Mouse (Mus musculus) adrenal gland, adult 18-20 months (tissue): Measurements from ENCODE around the gene Car5a. TPM values are rescaled to one million over a fixed set of nuclear protein-coding genes. Genes with fewer than 3 reads are reported as not detected.

Experiments
- DNase-seq, 2 experiments: peaks; one replicate each; pipeline ENCODE4 v3.0.0; 2021 to 2022; ENCODE audit warnings: low spot score in 2 of 2
- total RNA-seq, 2 experiments: library from RNA; stranded (reverse); gene quantifications; 1 replicate in 1 of 2; 2 replicates in 1 of 2; pipeline ENCODE4 v1.2.3; 2021

The Car5a gene
- total RNA-seq, 2 experiments from 2014 or later: not detected

DNA sequence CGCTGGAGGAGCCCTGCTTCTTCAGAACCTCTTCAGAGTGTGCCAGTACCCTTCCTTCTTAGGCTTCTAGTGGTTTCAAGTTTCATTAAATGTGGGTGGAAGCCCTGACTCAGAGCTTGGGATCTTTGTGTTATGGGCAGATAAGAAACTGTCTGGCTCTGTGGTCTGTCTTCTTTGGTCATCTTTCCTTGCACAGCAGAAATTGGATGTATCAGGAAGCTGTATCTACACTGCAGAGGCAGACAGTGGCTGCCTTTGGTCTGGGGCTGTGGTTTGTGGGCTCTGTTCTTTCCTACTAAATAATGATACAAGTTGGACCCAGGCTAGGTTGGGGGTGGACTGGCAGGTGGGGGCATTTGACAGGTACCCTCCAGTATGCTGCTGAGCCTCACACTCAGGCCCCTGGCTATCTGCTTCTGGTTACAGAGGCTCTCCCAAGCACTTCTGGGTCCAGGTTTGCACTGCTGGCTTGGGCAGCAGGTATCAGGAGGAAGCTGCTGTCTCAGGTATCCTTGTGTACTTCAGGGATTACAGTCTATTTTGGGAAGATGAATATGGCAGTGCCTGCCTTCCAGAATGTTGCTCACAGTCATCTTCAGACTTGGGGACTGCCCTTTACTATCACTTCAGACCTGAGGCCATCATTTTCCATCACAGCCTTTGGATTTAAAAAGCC lies 11.3 kb upstream of the Car5a start:
- no peak for DNase-seq

DNA sequence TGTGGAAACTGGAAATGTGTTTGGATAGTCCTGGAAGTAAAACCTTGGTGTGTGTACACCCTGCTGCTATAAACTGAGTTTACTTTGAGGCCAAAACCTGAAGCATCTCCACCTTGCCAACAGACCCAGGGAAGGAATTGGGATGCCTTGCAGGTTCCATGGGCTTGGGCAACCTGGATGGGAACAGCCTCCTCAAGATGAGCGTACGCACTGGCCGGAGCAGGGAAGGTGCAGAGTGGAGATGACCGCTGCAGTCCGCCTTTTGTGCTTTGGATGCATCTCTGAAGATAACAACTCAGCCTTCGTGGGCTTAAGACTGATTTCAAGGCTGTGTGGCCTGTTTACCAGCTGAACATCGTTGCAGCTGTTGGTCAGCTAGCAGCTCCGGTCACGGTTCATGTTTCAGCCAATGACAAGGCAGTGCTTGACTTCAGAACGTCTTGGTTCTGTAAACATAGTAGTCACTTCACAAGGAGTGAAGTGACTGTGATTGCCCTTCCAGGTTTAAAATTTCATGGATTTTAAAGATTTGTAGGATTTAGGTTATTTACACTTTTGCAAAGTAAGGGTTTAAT lies 10.4 kb upstream of the Car5a start:
- DNase-seq: no peak

DNA sequence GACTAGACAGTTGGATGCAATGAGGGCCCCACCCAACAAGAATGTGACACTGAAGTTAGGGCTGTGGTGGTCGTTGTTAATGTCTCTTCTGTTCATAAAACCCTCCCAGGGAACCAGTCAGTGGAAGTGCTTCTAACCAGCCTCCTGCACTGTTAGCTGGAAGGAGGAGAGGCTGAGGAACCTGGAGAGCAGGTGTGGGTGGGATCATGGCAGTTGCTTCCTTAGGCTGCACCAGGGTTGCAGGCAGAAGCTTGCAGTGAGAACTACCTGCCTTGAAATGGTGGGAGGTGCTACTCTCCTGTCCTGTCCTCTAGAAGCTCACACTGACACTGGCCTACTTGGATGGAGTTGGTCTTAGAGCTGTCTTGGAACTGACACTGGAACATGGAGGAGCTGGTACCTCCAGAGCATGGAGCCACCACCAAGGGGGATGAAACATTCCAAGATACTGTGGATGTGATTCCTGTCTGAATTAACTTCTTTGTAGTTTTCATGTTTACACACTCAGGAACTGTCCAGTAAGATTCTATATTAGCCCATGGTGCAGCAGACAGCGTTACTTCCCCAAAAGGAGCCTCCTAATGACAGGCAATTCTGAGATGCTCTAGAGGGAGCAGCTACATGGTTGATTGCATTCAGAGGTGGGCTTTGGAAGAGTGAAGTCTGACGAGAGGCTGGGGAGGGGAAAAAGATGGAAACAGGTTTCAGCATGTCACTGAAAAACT lies 9.3 kb upstream of the Car5a start:
- DNase-seq: no peak

DNA sequence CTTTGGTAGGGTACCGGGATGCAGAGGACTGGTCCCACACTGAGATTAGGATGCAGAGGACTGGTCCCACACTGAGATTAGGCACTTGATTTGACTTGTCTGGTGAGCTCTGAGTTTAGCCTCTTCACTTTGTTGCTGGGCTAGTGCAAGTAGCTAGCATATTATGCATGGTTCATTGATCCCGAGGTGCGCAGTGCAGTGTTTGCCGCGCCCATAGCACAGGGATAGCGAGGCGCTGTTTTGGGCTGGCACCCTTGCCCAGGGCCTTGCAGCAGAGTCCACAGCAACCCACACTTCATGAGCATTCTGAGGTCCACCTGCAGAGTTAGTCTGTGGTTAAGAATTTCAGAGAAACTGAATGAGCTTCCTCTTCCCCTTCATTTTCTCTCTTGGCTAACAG lies 8.1 kb upstream of the Car5a start:
- DNase-seq: no peak

DNA sequence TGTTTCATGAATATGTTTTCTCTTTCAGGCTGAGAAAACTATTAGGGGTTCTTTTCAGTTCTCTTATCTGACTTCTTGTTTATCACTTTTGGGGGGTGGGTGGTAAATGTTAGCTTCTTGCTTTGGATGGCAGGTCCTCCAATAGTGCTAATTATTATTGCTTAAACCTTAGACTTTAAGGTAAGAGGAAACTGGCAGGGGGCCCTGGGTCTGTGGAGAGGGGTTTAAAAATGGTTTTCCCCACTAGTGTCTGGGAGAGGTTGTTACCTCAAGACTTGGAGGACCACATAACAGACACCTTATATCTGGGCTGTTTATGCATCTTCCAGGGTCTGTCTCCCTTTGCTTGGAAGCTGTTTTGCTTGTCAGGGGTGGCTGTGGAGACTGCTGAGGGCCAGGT lies 7.4 kb upstream of the Car5a start:
- no peak for DNase-seq

DNA sequence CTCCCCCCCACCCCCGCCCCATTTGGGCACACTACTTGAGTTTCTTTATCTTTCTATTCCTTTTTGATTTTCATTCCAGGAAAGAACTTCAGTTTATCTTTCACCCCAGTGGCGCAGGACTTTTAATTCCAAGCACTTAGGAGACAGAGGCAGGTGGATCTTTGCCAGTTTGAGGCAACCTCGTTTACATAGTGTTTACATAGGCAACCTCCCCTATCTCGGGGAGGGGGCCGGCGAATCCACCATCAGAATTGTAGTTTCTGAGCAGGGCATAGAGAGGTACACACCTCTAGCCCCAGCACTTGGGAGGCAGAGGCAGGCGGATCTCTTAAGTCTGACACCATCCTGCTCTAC lies 6.9 kb upstream of the Car5a start:
- no peak for DNase-seq

DNA sequence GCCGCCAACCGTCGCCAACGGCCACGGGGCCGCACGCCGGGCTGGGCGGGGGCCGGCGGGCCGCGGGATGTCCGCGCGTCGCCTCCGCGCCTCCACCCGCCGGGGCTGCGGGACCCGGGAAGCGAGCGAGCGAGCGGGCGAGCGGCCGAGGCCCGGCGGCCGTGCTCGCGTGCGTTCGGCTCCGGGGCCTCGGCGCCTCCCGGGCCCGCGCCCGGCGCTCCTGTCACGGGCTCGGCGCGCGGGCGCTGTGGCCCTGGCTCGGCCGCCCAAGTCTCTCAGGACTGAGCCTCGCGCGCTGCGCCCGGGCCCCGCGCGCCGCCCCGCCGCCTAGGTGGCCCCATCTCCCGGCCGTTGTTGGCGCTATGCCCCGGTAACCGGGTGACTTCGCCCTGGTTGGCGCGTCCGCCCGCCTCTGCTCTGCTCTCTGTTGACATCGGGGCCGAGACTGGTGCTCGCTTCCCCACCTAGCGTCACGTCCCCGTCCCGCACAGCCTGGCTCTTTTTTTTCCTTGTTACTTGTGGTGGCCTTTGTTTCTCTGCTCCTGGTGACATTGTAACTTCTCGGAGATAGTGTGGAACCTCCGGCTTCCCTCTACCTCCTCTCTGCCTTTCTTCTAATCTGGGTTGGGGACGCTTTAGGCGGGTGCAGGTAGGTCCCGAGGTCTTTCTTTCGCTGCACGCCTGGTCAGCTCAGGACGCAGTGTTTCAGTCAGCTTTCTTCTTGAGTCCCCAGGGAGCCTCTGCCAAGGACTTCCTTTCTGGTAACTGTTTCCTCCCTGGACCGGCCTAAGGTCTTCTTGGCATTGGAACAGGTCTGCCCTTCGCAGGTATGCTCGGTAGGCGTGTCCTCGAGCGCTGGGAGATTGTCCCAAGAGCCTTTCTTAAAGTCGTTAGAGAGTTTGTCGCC lies 6.3 kb upstream of the Car5a start:
- DNase-seq: peak; percentile 46 to 64

DNA sequence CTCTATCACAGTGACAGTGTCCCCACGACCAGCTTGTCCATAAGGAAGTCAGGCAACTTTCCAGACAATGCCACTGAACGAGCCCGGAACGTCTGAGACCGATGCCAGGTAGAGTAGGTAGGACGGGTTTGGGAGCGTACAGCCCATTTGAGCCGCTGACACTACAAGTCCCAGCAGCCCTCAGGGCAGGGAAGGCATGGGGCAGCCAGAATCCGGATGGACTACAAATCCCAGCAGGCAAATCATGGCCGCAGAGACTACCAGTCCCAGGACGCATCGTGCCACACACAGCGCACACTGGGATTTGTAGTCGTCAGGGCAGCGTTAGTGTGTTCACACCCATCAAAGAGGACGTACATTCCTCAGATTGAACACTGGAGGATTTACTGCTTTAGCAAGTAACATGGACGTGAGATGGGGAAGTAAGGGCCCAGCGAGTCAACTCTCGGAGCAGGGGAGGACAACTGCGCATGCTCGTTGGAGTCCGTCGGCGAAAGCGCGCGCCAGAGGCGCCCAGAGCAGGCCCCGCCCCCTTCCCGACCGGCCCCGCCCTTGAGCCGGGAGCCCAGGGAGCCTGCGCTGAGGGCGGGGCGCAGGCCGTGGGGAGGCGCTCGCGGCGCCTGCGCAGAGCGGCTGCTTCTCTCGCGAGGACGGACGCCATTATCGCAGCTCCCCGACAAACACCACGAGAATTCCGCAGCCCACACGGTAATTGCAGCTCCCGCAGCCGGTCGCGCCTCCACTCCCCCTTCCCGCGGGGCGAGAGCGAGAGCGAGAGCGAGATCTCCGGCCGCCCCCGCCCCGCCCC lies 5.4 kb upstream of the Car5a start:
- DNase-seq: peak; percentile 98 to 99

DNA sequence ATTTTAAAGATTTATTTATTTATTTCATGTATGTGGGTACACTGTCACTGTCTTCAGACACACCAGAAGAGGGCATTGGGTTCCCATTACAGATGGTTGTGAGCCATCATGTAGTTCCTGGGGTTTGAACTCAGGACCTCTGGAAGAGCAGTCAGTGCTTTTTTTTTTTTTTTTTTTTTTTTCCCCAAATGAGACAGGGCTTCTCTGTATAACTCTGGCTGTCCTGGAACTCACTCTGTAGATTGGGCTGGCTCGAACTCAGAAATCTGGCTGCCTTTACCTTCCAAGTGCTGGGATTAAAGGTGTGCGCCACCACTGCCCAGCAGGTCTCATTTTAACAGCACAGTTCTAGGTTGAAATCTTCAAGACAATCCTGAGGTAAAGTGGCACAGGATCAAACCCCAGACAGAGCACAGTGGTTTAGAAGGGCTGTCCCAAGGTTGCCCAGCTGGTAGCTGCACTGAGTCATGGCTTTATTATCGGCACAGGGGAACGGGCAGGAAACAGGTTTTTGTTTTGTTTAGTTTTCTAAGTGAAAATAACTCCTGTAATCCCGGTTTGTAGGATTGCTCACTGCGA lies 4.6 kb upstream of the Car5a start, which contains the start of gene Banp:
Banp (plus strand) TSS at position 529 of the 579 bp plus-strand sequence.
- DNase-seq: no peak

DNA sequence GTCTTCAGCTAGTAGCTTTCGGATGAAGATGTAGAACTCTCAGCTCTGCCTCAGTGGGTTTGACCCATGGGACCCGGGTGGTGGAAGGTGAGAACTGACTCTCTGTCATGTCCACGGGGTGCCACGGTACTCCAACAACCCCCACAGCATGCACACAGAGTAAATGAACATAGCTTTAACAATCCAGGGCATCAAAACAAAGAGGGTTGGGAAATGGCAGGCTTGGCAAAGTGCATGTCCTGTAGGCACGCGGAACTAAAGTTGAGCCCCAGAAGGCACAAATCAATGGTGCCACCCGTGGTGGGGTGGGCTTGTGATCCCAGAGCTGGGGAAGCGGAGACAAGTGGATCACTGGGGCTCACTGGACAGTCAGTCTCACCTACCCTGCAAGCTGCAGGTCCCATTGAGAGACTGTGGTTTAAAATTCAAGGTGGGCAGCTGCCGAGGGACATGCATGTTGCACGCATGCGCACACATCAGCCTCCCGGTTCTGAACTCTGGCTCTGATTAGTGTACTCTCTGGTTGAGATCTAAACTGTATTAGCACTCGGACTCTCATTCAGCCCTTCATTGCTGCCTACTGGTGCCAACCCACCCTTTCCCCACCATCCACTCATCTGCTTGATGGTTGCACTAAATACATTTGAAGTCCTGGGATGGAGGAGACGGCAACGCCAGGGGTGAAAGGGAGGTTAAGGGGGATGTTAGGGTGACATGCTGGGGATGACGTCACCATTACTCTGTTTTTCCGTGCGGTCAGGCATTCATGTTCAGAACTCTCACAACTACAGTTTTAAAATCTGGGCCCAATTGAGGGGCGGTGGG lies 3.8 kb upstream of the Car5a start:
- DNase-seq: no peak

DNA sequence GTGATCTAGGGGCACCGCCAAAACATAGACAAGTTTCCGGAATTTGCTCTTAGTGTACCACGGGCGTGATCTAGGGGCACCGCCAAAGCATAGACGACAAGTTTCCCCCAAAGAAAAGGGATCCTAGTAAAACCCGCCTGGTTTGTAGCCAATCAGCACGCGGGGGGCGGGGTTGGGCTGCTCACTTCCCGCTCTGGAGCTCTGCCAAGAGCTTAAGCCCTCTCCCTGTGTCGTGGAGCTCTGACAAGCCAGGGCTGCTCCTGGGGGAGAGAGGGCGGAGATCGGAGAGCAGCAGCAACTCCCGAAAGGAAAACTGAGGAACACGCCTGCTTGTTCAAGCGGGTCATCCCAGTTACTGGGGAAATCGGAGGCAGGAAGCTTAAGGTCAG lies 3.0 kb upstream of the Car5a start:
- DNase-seq: peak; percentile 74 to 87

DNA sequence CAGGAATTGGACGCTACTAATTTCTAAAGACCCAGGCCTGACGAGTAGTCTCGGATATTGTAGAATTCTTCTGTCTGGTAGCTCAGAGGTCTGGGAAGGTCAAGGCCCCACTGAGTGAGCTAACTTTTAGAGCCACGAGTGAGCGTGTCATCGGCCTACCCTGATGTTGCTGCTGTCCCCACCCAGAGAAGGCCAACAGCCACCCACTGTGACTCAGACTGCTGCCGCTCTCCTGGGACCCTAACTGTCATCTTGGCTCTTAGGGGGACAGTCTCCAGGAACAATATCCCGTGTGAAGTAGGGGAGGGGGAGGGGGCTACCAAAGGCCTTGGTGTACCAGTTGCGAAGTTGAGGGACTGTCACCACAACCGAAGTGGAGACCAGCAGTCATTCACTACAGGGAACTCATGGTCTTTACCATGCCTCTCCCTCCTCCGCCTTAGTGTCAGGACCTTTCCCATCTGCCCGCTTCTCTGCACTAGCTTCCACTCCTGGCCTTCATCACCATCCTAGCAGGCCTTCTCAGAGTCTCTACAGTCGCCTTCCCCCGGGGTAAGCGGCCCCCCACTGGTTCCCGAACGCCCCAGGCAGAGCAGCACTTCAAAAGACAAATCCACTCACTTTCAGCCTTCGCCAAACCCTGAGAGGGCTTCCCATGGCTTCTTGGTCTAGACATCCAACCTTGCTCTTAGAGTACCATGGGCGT lies 2.5 kb upstream of the Car5a start:
- peak in 1 of 2 experiments; percentile 30 for DNase-seq

DNA sequence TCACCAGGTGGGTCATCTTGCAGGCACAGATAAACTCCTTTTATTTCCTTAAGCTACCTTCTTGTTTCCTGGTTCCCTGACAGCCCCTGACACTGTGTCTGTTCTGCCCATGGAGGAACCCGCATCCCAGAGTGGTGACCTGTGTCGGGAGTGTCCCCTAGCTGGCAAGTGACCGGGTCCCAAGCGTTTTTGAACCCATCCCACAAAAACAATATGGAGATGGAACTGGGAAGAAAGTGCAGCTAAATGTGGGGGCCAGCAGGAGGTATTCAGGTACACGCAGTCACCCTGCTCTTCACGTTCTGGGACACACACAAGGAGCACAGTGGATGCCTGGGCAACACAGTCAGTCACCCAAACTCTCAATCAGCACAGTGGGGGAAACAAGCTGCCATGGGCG lies 1.6 kb upstream of the Car5a start:
- no peak for DNase-seq

DNA sequence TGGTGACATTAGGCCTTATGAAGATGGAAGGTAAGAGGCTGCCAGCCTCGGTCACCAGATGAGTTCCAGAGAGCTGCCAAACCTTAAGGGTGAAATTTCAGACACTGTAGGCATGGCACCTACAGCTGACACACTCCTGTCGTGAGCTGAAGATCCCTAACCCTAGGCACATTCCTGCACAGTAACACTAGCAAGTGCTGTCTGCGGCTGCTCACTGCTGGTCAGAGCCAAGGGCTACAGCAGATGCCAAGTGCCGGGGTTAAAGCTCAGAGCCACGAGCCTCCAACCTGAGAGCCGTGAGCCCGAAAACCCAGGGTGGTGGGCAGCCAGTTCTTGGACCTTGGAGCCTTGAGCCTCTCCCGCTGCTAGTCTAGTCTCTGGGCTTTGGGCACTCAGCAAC lies 988 bp downstream of the Car5a start:
- no peak for DNase-seq

DNA sequence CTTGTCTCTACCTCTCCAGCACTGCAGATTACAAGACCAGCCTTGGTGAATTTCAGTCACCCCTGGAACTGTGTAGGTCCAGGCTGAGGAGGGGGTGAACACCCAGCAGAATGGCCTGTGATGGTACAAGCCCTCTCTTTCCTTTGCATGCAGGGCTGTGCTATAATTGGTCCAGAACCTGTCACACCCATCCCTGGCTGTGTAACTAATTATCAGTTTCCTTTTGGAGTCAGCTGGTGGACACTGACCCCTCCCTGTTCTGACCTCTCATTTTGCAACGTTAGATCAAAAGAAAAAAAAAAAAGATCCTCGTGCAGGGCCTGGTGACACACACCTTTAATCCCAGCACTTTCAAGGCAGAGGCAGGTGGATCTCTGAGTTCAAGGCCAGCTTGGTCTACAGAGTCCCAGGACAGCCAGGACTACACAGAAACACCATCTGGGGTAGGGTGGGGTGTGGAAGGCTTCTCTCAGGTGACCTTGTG lies 1.6 kb downstream of the Car5a start:
- DNase-seq: no peak

DNA sequence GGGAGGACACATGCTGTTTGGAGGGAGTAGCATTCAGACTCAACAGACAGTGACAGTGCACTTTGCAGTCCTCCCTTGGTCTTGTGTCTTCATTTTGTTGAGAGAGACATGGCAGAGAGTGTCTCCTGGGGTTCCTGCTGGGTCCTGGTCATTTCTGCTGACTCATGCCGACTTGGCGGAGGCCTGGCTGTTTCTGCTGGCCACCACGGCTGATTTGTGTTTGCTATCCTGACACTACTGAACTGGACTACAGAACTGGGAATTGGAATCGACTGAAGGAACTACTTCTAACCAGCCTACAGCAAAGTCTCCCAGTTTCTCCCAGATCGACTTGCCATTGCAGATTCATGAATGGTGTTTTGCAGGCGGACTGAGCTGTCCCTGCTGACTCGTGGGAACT lies 6.0 kb downstream of the Car5a start:
- DNase-seq: no peak

DNA sequence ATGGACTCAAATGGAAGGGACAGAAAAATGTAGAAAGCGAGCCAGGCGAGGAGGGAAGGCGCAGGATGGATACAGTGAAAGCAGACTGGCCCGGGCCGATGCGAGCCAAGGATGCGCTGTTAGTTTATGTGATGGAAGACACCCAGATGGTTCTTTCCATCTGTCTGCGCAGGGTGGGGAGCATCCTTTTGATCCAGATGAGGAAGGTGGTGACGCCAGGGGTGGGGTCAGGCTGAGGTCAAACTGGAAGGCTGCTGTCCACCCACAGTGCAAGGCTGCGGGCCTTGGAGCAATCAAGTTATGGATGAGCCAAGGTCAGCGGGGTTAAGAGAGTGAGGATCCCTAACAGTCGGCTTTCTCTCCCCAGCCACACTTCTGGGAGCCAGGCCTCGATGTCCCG lies 8.3 kb downstream of the Car5a start:
- no peak for DNase-seq
